12 mouse cellular contexts compared by ENCODE assay signal in the genomic region with DNA sequence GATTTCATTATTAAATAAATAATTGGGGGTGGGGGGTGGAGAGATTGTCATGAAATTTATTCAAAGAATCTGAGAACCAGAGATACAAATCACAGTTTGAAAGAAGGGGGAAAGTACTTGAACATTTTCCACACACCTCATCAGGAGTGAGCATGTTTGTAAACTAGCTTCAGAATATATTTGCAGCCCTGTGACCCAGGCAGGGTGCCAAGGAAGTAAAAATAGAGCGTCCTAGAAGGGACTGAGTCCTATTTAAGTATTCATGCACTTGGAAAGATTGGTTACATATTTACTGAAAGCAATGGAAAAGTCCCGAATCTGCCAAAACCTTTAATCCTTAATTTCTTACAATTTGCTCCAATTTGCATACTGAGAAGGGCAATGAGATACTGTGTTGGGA. TPM values are rescaled to one million over a fixed set of nuclear protein-coding genes. Genes with fewer than 3 reads are reported as not detected.
DNase-seq lines count a peak whose midpoint lies in the region; ATAC-seq lines count a peak whose summit lies in the region.
"Had no signal": no experiment of that assay in that cellular context is flagged by ENCODE, and none has a peak within 500 bp of the region (broad histone marks: within the 10 kb centered on the region; RNA-seq: fewer than 3 reads in every experiment).

No protein-coding gene starts in this region.

- H3K9ac ChIP-seq in heart, embryonic 15.5 days: no peak overlapping the region
- H3K9ac ChIP-seq in neural tube, embryonic 15.5 days (replicated peaks): no peak overlapping the region
- H3K9ac ChIP-seq: limb, embryonic 13.5 days; neural tube, embryonic 13.5 days had no signal

- no peaks in the 10 kb centered on the region for H3K27me3 ChIP-seq in heart, embryonic 15.5 days
- H3K27me3 ChIP-seq in neural tube, embryonic 15.5 days (replicated peaks): no peaks in the 10 kb centered on the region

- H3K9me3 ChIP-seq in heart, embryonic 15.5 days (replicated peaks): no peaks in the 10 kb centered on the region
- no peaks in the 10 kb centered on the region for H3K9me3 ChIP-seq in neural tube, embryonic 15.5 days (replicated peaks)
- H3K9me3 ChIP-seq: limb, embryonic 13.5 days; neural tube, embryonic 13.5 days had no signal

- no peak overlapping the region for H3K4me3 ChIP-seq in heart, embryonic 15.5 days
- H3K4me3 ChIP-seq in neural tube, embryonic 15.5 days (replicated peaks): no peak overlapping the region
- H3K4me3 ChIP-seq: limb, embryonic 13.5 days; neural tube, embryonic 13.5 days had no signal

- peak overlapping the region; percentile 85 for H3K27ac ChIP-seq in heart, embryonic 15.5 days
- H3K27ac ChIP-seq in neural tube, embryonic 15.5 days (replicated peaks): no peak overlapping the region
- H3K27ac ChIP-seq: limb, embryonic 13.5 days; neural tube, embryonic 13.5 days had no signal

- H3K36me3 ChIP-seq in heart, embryonic 15.5 days: no peaks in the 10 kb centered on the region
- H3K36me3 ChIP-seq in neural tube, embryonic 15.5 days: no peaks in the 10 kb centered on the region
- H3K36me3 ChIP-seq: limb, embryonic 13.5 days; neural tube, embryonic 13.5 days had no signal

- WGBS in heart, embryonic 15.5 days: 36% methylated on average over 2 of the region's 2 CpGs
- whole genome bisulfite sequencing in neural tube, embryonic 15.5 days: 80% methylated on average over 2 of the region's 2 CpGs

- peak; percentile 11 for DNase-seq in NIH3T3 (ENCODE audit: low read depth)
- peak; percentile 35 to 55 for DNase-seq in adrenal gland, postnatal 36 days
- peak; percentile 88 to 92 for DNase-seq in kidney, postnatal 36 days
- DNase-seq in spleen, postnatal 4 days (ENCODE audit: low spot score in 2 of 2): no peak
- no peak for DNase-seq in right cerebral cortex, adult 2 months (ENCODE audit: low spot score in 2 of 2)
- DNase-seq: layer of hippocampus, adult 9-11 months had no signal

- peak overlapping the region; percentile 41 for H3K4me2 ChIP-seq in heart, embryonic 15.5 days
- H3K4me2 ChIP-seq in neural tube, embryonic 15.5 days: no peak overlapping the region
- H3K4me2 ChIP-seq: limb, embryonic 13.5 days; midbrain, embryonic 11.5 days; neural tube, embryonic 13.5 days had no signal

- 0 out of 2 replicates have a peak, but pooled peaks have one; percentile 60 for ATAC-seq in heart, embryonic 15.5 days (replicated peaks; ENCODE audit: insufficient number of reproducible peaks, insufficient read depth, low FRiP score, low read depth)
- ATAC-seq in neural tube, embryonic 15.5 days (ENCODE audit: low FRiP score): no peak

- H3K4me1 ChIP-seq in heart, embryonic 15.5 days (replicated peaks): no peaks in the 10 kb centered on the region; the same call in 1 of the 2 replicates
- no peaks in the 10 kb centered on the region for H3K4me1 ChIP-seq in neural tube, embryonic 15.5 days
- H3K4me1 ChIP-seq: limb, embryonic 13.5 days; neural tube, embryonic 13.5 days had no signal

RNA-seq across cellular contexts. Expression of a gene that starts 3.3 kb away (rescaled TPM):
- total RNA-seq in adrenal gland, postnatal 36 days (2021): not detected
- polyA plus RNA-seq in heart, embryonic 15.5 days (2015; fragmentation: Nextera tagmentation; extraction: Ambion mirVana): 48.1 and 63.3 TPM in 2 replicates
- polyA plus RNA-seq in neural tube, embryonic 15.5 days (2015; fragmentation: Nextera tagmentation; extraction: Ambion mirVana): not detected in 2 replicates
- polyA plus RNA-seq: limb, embryonic 13.5 days; midbrain, embryonic 11.5 days; neural tube, embryonic 13.5 days; thymus, postnatal 0 days had no signal

RNA-seq across cellular contexts. Expression of a gene that starts 20.6 kb away (rescaled TPM):
- total RNA-seq in adrenal gland, postnatal 36 days (2021): 10 to 100 TPM in 1 of 2 experiments, 1 to 10 TPM in 1; 5.9 to 10.2 TPM
- 7.2 and 9.6 TPM in 2 replicates for polyA plus RNA-seq in heart, embryonic 15.5 days (2015; fragmentation: Nextera tagmentation; extraction: Ambion mirVana)
- 5.0 and 7.7 TPM in 2 replicates for polyA plus RNA-seq in neural tube, embryonic 15.5 days (2015; fragmentation: Nextera tagmentation; extraction: Ambion mirVana)

Comparison
In these comparisons a context has a peak if more than half of its experiments do, and no peak if none do; other contexts are left out.
1. DNase-seq: peak in NIH3T3 (single experiment), adrenal gland, postnatal 36 days (2 of 2) and kidney, postnatal 36 days (2 of 2); none in spleen, postnatal 4 days (0 of 2) and right cerebral cortex, adult 2 months (0 of 2).
2. RNA of a gene that starts 3.3 kb away (polyA plus RNA-seq): 48.1 to 63.3 TPM in heart, embryonic 15.5 days; not detected in neural tube, embryonic 15.5 days; every median in the first group is over 10 times any median in the second.